Mouse (Mus musculus) hindlimb bud, embryonic 11.5 days (tissue): ENCODE results near the gene Hspa12b.

Experiments used
- DNase-seq: peaks from one replicate; pipeline ENCODE4 v3.0.0-alpha.2; 2012; ENCODE audit warnings: low read depth, low spot score; ENCODE audit errors: extremely low spot score

Gene Hspa12b

GRCm38 (mm10) chr2:131147043-131147365, 19.9 kb downstream of the Hspa12b start:
- DNase-seq, result no peak

- no peak for DNase-seq
Measured at GRCm38 (mm10) chr2:131148353-131149253, 21.5 kb downstream of the Hspa12b start.

GRCm38 (mm10) chr2:131149254-131149578, 22.1 kb downstream of the Hspa12b start:
- no peak for DNase-seq

- no peak for DNase-seq
Measured at GRCm38 (mm10) chr2:131152166-131152730, 25.2 kb downstream of the Hspa12b start.

- DNase-seq, result no peak
Measured at GRCm38 (mm10) chr2:131154036-131154435, 27.0 kb downstream of the Hspa12b start.

GRCm38 (mm10) chr2:131156987-131157386, 29.9 kb downstream of the Hspa12b start:
- no peak for DNase-seq

GRCm38 (mm10) chr2:131159491-131159910, 32.4 kb downstream of the Hspa12b start:
- no peak for DNase-seq

GRCm38 (mm10) chr2:131159938-131160581, 33.0 kb downstream of the Hspa12b start, which contains the start of gene 1700037H04Rik:
TSS of gene 1700037H04Rik (minus strand) at chr2:131160081.
- peak; percentile 97 for DNase-seq

GRCm38 (mm10) chr2:131160671-131161111, 33.6 kb downstream of the Hspa12b start:
- DNase-seq, result no peak

GRCm38 (mm10) chr2:131163924-131164323, 36.8 kb downstream of the Hspa12b start:
- DNase-seq, result no peak

GRCm38 (mm10) chr2:131166172-131166571, 39.1 kb downstream of the Hspa12b start:
- no peak for DNase-seq

- no peak for DNase-seq
Measured at GRCm38 (mm10) chr2:131167984-131168383, 40.9 kb downstream of the Hspa12b start.

- no peak for DNase-seq
Measured at GRCm38 (mm10) chr2:131168914-131169313, 41.8 kb downstream of the Hspa12b start.

GRCm38 (mm10) chr2:131170936-131171335, 43.9 kb downstream of the Hspa12b start:
- DNase-seq, result no peak

GRCm38 (mm10) chr2:131171401-131172104, 44.5 kb downstream of the Hspa12b start:
- no peak for DNase-seq

GRCm38 (mm10) chr2:131172322-131172721, 45.2 kb downstream of the Hspa12b start:
- no peak for DNase-seq

- no peak for DNase-seq
Measured at GRCm38 (mm10) chr2:131174700-131175099, 47.6 kb downstream of the Hspa12b start.

- no peak for DNase-seq
Measured at GRCm38 (mm10) chr2:131175286-131175944, 48.3 kb downstream of the Hspa12b start.

- no peak for DNase-seq
Measured at GRCm38 (mm10) chr2:131175945-131176309, 48.8 kb downstream of the Hspa12b start.

GRCm38 (mm10) chr2:131176491-131176890, 49.4 kb downstream of the Hspa12b start:
- no peak for DNase-seq

- no peak for DNase-seq
Measured at GRCm38 (mm10) chr2:131177932-131178331, 50.9 kb downstream of the Hspa12b start.
